Mouse (Mus musculus) left cerebral cortex, postnatal 36 days (tissue): ENCODE measurements around the gene Ptprn. TPM values are rescaled to one million over a fixed set of nuclear protein-coding genes. Genes with fewer than 3 reads are reported as not detected.
"Not testable (repeated sequence)": the region's sequence is repeated elsewhere in the genome, so short reads cannot be mapped to it uniquely, and the experiment has no call there.

Source experiments
- DNase-seq, 2 experiments: peaks; one replicate each; pipeline ENCODE4 v3.0.0; 2021 to 2022; ENCODE audit warnings: low spot score in 2 of 2, mixed read lengths in 1 of 2
- intact Hi-C: fragments of 180-260 bp; cut with DNase I; formaldehyde crosslinking; loops from one replicate; pipeline ENCODE4 v1.15.1; 2025
- total RNA-seq, 2 experiments: library from RNA; stranded (reverse); gene quantifications; 2 replicates each; pipeline ENCODE4 v1.2.3; 2021

Ptprn gene
- total RNA-seq, 2 experiments from 2014 or later: 468 to 499 TPM

DNA sequence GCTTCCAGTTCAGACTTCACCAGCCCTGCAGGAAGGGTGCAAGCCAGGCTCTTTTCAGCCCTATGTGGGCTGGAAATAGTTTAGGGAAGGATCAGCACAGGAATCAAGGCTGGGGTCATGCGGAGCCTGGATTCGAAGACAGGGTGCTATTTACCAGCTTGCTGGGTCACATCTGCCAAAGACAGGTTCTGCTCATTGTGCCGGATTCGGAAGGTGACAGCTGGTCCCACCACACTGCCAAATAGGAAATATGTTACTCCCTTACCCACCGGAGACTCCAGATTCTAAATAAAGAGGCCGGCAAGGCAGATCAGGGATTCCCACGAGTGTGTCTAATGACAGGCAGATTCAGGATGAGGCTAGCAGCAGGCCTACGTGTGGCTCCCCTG is 9.7 kb downstream of the Ptprn start:
- intact Hi-C loops: loop anchor here (2.0 kb wide), 1 partner anchor 36 kb away; no protein-coding TSS in a partner anchor

DNA sequence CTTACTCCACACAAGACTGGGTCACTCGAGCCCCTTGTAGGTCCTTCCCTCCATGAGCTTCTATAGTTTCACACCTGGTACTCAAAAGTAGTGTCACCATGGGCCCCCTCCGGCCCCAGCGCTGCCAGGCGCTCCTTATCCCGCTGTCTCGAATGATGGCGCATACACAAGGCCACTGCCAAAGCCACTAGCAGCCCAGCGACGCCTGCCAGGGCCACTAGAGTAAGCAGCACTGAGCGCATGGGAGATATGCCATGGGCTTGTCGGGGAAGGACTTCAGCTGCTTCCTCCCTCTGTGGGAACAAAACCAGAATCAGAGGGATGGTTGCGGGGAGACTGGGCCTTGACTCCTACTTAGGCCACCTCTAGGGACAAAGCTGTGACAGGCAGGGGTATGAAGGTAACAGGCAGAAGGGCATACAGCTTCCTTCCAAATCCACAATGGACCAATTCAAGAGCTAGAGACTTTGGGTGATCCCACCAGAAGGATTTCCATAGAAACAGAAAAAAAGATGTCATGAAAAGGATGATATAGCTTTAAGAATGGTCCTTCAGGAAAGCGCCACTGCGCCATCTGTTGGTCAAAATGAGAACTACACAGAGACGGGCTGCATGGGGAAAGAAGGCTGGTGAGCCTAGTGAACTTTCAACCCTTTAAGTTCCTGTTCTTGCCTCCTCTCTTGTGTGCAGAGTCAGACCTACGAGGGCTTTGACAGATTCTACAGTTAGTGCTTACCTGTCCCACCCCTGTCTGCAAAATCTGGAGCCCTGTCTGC is 10.3 kb downstream of the Ptprn start:
- peak; percentile 78 to 86 for DNase-seq
- intact Hi-C loops: loop anchor here (2.0 kb wide), 1 partner anchor 37 kb away; no protein-coding TSS in a partner anchor

More for the DNA sequence above, 9.7 kb downstream of the Ptprn start:
- peak in 1 of 2 experiments; percentile 22 for DNase-seq

GRCm38 (mm10) chr1:75253029-75253428 is 11.3 kb downstream of the Ptprn start:
- intact Hi-C loops: no loop called here
- DNase-seq: peak in 1 of 2 experiments; percentile 9

DNA sequence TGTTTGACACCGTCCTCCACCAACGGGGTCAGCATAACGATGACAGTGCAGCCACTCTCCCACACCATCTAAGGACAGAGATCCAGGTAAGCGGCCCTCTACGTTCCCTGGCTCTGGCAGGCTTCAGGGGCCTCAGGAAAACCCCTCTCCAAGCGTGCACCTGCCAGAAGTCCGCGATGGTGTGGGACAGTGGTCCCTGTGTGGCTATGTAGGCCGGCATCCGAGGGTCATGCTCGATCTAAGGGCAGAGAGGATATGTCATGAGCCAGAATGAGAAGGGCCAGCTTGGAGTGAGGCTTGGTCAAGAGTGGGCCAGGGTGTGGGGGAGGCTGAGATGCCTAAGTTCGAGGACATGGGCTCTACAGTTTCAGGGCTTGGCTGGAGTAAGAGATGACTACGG is 12.0 kb downstream of the Ptprn start:
- intact Hi-C loops: no loop called here

GRCm38 (mm10) chr1:75251112-75251970 is 13.0 kb downstream of the Ptprn start:
- peak; percentile 70 to 71 for DNase-seq
- intact Hi-C loops: no loop called here

More for the DNA sequence above, 12.0 kb downstream of the Ptprn start:
- no peak for DNase-seq

DNA sequence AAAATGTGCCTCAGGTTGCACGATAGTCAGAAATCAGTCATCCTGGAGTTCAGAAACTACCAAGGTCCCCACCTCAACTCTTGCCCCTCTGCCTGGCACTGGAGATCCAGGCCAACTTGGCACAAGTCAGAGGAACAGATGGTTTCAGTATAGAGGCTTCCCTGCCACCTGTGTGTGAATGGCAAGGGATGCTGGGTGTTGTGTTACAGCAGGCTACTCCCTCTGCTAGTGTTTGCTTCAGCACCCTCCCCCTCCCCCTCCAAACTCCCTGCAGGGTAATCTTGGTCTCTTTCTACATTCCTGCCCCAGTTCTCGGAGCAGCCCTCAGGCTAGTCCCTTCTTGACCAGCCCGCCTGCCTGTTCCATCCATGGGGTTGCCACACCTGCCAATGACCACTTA is 13.8 kb downstream of the Ptprn start:
- intact Hi-C loops: no loop called here
- DNase-seq: no peak

DNA sequence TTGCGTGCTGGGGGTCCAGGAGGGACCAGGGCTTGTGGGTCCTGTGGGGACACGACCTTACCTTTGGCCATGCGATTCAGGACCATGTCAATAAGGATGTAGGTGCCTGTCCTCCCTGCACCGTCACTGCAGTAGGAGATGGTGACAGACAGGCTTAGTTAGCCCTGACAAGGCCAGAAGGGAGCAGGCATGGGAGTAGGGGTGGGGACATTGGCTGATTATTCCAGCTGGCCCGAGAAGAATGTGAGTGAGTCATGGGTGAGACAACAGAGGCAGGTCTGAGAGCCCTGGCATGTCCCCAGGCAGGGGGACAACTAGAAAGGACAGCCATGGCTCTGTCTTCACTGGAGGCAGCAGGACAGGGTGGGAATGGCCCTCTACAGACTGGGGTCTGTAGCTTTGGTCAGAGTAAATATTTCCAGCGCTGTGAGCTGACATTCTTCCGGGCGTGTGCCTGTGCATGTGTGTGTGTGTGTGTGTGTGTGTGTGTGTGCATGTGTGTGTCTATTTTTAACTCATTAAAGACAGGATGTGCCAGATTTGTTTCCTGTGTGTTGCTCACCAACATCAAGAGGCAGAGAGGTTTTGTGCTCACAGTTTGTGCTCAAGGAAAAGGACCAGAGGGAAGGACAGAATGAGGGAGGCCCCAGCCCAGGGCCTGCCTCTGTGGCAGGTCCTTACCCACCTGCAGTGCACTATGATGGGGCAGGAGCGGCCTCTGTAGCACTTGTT is 16.1 kb downstream of the Ptprn start:
- peak in 1 of 2 experiments; percentile 14 for DNase-seq
- intact Hi-C loops: no loop called here

DNA sequence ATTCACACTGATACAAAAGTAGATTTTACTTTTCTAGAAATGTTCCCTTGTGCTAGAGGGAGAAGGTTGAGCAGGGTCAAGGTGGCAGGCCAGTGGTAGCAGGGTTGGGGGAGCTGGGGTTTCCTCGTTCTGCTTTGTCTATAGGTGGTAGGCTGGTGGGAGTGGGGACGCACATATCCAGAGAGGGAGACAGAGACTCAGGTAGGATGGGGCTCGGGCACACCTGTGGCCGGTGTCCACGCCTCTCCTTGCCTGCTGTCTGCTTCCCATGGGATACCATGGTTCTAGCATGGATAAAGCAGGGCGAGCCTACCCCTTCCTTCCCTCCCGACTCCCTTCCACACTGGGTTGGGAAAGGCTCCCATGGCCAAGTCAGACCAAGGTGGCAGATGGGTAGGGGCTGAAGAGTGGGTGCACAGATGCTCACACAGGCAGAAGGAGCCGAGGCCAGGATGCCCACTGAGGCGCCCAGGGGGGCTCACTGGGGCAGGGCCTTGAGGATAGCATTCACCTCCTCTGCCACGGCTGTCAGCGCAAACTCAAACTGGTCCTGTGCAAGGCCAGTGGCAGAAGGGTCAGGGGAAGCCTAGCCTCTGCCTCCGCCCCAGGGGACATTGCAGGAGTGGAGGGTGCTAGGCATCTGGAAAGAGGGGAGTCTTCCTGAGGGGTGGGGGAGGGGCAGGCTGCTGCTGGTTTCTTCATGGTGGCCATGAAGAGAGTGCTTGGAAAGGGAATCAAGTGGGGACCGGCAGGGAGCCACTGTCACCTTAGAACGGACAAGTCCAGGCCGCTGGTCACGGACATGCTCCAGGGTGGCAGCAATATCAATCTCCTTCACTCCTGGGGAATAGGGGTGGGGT is 17.0 kb downstream of the Ptprn start:
- DNase-seq: no peak
- intact Hi-C loops: no loop called here

- DNase-seq: peak in 1 of 2 experiments; percentile 60
- intact Hi-C loops: no loop called here
These were observed 19.5 kb downstream of the Ptprn start for GRCm38 (mm10) chr1:75244836-75245235.

DNA sequence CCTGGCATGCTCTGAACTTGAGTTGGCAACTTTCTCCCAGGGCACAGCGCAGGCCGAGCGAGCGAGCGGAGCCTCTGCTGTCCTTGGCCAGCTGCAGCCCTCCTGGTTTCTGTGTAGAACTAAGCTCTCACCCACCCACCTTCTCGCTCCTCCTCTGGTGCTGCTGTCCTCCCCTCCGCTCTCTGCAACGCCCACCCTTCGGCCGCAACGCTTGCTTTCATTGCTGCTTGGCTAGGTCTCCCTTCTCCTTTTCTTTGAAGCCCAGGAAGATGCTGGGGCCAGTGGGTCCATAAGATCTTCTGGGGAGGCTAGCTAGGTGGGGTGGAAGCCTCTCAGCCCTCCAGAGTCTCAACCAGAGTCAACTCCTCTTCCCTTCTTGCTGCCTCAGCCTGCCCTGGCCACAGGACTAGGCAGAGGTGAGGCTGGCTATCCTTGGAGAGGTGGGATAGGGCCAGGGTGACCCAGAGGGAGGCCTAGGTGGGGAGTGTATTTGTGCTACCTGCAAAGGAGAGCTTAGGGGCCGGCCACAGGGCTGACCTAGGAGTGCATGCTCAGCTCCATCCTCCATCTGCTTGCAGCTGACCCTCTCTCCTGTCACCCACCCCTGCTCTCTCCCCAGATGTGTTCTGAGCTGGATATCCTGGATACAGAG is 20.0 kb downstream of the Ptprn start:
- intact Hi-C loops: no loop called here
- peak in 1 of 2 experiments; percentile 51 for DNase-seq

GRCm38 (mm10) chr1:75243411-75243810 is 20.9 kb downstream of the Ptprn start:
- intact Hi-C loops: no loop called here
- no peak for DNase-seq

DNA sequence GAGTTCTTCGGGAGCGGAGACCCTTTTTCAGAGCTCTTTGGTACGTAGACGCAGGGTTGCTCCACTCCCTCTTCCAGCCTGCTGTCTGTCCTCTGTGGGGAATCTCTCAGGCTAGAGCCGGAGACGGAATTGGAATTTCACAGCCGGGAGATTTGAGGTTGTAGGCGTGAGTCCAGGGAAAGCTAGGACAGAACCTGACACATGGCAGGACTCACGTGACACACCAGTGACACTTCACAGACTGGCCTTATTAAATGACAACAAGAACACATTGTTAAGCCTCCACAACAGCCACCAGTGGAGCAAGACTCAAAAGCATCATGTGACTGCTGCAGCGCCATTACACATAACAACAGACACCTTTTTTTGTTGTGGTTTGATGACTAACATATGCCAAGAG is 24.7 kb downstream of the Ptprn start:
- DNase-seq: peak in 1 of 2 experiments; percentile 35
- intact Hi-C loops: no loop called here

DNA sequence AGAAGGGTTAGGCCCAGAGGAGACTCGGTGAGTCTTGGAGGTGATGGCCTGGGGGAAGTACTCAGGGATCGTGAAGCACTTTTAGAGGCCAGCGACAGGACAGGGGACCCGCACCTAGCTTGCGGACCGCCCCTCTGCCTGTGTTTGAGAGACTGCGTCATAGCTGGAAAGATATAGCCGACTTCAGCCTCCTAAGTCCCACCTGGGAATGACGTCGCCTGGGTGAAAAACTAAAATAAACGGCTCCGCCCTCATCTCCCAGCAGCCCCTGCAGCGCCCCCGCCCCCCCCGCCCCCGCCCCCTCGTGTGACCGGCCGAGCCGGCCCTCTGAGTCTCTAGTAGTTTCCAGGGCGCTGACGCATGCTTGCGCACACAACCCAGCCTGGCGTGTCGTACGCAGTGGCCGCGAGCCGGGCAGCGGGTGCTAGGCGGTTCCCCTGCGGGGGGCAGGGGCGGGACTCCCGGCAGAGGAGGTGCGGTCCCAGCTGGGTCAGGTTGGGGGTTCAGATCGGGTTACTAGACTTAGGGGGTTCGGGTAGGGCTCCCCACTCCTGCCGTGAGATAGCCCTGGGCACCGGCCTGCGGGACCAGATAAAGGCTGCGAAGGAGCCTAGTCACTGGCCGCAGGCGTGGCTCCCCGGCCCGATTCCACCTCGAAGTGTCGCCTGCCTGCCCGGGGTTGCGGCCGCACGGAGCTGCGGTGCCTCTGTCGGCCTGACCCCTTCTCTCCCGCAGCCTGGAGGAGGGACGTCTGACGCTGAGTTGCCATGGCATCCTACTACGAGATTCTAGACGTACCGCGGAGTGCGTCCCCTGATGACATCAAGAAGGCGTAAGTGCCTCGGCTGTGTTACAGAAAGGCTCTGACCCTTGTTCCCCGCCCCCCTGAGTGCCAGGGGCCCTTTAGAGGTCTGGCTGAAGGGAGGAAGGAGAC is 27.9 kb downstream of the Ptprn start, which contains the start of gene Dnajb2:
Gene Dnajb2, plus strand, starts transcription at position 290 of the 934 bp plus-strand sequence.
- intact Hi-C loops: loop anchor here (1.0 kb wide), 1 partner anchor 18 kb away; no protein-coding TSS in a partner anchor
- peak; percentile 85 to 86 for DNase-seq

DNA sequence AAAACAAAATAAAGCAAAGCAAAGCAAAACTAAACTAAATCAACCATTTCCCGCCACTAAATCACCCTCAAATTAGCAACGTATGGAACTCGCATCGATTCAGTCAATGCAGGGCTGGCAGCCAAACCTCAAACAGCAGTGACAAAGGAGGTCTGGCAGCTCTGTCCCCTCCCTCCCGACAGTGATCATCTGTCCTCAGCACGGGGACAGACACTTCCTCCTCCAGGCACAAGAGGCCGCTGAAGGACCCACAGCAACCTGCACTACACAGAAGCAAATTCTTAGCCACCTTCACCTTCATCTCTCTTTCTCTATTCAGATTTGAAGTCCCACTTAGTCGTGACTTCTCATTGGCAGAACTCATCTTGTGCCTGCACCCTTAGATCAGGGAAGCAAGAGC is 29.7 kb downstream of the Ptprn start:
- intact Hi-C loops: no loop called here
- peak in 1 of 2 experiments; percentile 62 for DNase-seq

GRCm38 (mm10) chr1:75232489-75232888 is 31.8 kb downstream of the Ptprn start:
- DNase-seq, intact Hi-C loops: not testable (repeated sequence)

GRCm38 (mm10) chr1:75231664-75232152 is 32.6 kb downstream of the Ptprn start, which contains the start of gene A630095N17Rik:
Gene A630095N17Rik, minus strand, starts transcription at chr1:75232102.
- intact Hi-C loops: no loop called here
- no peak for DNase-seq

- intact Hi-C loops: no loop called here
- DNase-seq: no peak
These were observed 33.1 kb downstream of the Ptprn start for GRCm38 (mm10) chr1:75231224-75231623.
